Mouse (Mus musculus): ENCODE measurements at regions not wholly inside any gene's neighbourhood (a gene's known extent, or its start where the extent isn't known, plus 50 kb on each side); places are given as distances from the start of the nearest gene placed in this dataset.

- H3K4me2 ChIP-seq (replicated peaks; ENCODE audit: low read depth, low read length, severe bottlenecking), result no peak overlapping the region
- no peak for TF ChIP-seq POLR2A (IDR thresholded peaks at IDR 0.05; ENCODE audit: borderline replicate concordance, extremely low read depth, insufficient read depth, insufficient read length)
- no peak overlapping the region for H3K27ac ChIP-seq (replicated peaks; ENCODE audit: low read depth, low read length)
- no peaks in the 10 kb centered on the region for H3K36me3 ChIP-seq (ENCODE audit: control insufficient read depth, insufficient read depth, low read length)
- WGBS, result 90% methylated on average over 3 of the region's 3 CpGs
- H3K4me3 ChIP-seq (replicated peaks; ENCODE audit: low read length), result no peak overlapping the region
- no peaks in the 10 kb centered on the region for H3K27me3 ChIP-seq (ENCODE audit: control insufficient read depth, insufficient read depth, low read length)
- H3K4me1 ChIP-seq (ENCODE audit: control insufficient read depth, insufficient read depth, low read length), result peaks cover 6% of the 10 kb centered on the region; the same call in 1 of the 2 replicates
- DNase-seq (ENCODE audit: low spot score) (no peak), ATAC-seq (ENCODE audit: low FRiP score, low read depth) (no peak)
- no peak overlapping the region for H3K9ac ChIP-seq (ENCODE audit: low read depth, low read length, severe bottlenecking)
- H3K9me3 ChIP-seq (ENCODE audit: control insufficient read depth, low read length), result no peaks in the 10 kb centered on the region
Measured at GRCm38 (mm10) chr13:90526998-90527397, 378.2 kb downstream of the Atp6ap1l start.

GRCm38 (mm10) chr13:90525801-90526200 lies 379.4 kb downstream of the Atp6ap1l start:
- 65% methylated on average over 2 of the region's 2 CpGs for WGBS
- Histone ChIP-seq H3K27me3 (ENCODE audit: control insufficient read depth, insufficient read depth, low read length) (no peaks in the 10 kb centered on the region), H3K4me1 (ENCODE audit: control insufficient read depth, insufficient read depth, low read length) (peaks cover 18% of the 10 kb centered on the region), H3K9ac (ENCODE audit: low read depth, low read length, severe bottlenecking) (no peak overlapping the region), H3K4me3 (replicated peaks; ENCODE audit: low read length) (no peak overlapping the region), H3K36me3 (ENCODE audit: control insufficient read depth, insufficient read depth, low read length) (no peaks in the 10 kb centered on the region), H3K9me3 (ENCODE audit: control insufficient read depth, low read length) (no peaks in the 10 kb centered on the region), H3K4me2 (replicated peaks; ENCODE audit: low read depth, low read length, severe bottlenecking) (no peak overlapping the region), H3K27ac (replicated peaks; ENCODE audit: low read depth, low read length) (no peak overlapping the region)
- DNase-seq (ENCODE audit: low spot score) (no peak), ATAC-seq (ENCODE audit: low FRiP score, low read depth) (no peak)
- TF ChIP-seq POLR2A (IDR thresholded peaks at IDR 0.05; ENCODE audit: borderline replicate concordance, extremely low read depth, insufficient read depth, insufficient read length), result no peak

DNA sequence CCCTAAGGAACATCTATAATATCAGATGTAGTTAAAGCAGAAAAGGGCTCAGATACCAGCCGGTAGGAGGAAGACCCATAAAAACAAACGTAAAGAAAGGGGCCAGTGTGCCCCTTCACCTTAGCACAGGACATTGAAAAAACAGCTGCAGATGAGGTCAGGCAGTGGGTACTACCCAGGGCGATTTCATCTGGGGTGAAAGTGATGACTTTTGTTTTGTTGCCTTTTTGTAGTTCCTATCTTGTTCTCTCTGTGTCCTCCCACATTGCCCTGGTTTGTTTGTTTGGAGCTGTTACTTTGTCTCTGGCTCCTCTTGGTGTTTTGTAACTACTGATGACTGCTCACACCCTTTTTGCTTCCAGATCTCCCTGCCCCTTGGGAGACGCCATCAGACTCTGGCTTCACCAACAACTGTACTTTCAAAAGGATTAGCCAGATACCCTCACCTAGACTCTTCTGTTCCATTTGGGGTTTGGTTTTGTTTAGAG lies 383.4 kb downstream of the Atp6ap1l start:
- WGBS, result 31% methylated on average over 4 of the region's 4 CpGs
- Histone ChIP-seq H3K9me3 (ENCODE audit: control insufficient read depth, low read length) (no peaks in the 10 kb centered on the region), H3K4me1 (ENCODE audit: control insufficient read depth, insufficient read depth, low read length) (peaks cover 18% of the 10 kb centered on the region), H3K36me3 (ENCODE audit: control insufficient read depth, insufficient read depth, low read length) (no peaks in the 10 kb centered on the region), H3K27me3 (ENCODE audit: control insufficient read depth, insufficient read depth, low read length) (no peaks in the 10 kb centered on the region), H3K4me2 (replicated peaks; ENCODE audit: low read depth, low read length, severe bottlenecking) (no peak overlapping the region), H3K9ac (ENCODE audit: low read depth, low read length, severe bottlenecking) (no peak overlapping the region), H3K4me3 (replicated peaks; ENCODE audit: low read length) (no peak overlapping the region), H3K27ac (replicated peaks; ENCODE audit: low read depth, low read length) (no peak overlapping the region)
- peak; percentile 80 for ATAC-seq (ENCODE audit: low FRiP score, low read depth)
- no peak for DNase-seq (ENCODE audit: low spot score)
- TF ChIP-seq POLR2A (IDR thresholded peaks at IDR 0.05; ENCODE audit: borderline replicate concordance, extremely low read depth, insufficient read depth, insufficient read length), result no peak

- Histone ChIP-seq H3K4me1 (ENCODE audit: control insufficient read depth, insufficient read depth, low read length) (peaks cover 18% of the 10 kb centered on the region), H3K9me3 (ENCODE audit: control insufficient read depth, low read length) (no peaks in the 10 kb centered on the region), H3K4me2 (replicated peaks; ENCODE audit: low read depth, low read length, severe bottlenecking) (no peak overlapping the region), H3K27ac (replicated peaks; ENCODE audit: low read depth, low read length) (no peak overlapping the region), H3K9ac (ENCODE audit: low read depth, low read length, severe bottlenecking) (no peak overlapping the region), H3K4me3 (replicated peaks; ENCODE audit: low read length) (no peak overlapping the region), H3K27me3 (ENCODE audit: control insufficient read depth, insufficient read depth, low read length) (no peaks in the 10 kb centered on the region), H3K36me3 (ENCODE audit: control insufficient read depth, insufficient read depth, low read length) (no peaks in the 10 kb centered on the region)
- no peak for TF ChIP-seq POLR2A (IDR thresholded peaks at IDR 0.05; ENCODE audit: borderline replicate concordance, extremely low read depth, insufficient read depth, insufficient read length)
- WGBS, result 49% methylated on average over 4 of the region's 4 CpGs
- ATAC-seq (ENCODE audit: low FRiP score, low read depth) (peak; percentile 79; the same call in 1 of the 2 replicates), DNase-seq (ENCODE audit: low spot score) (peak; percentile 17)
Measured at GRCm38 (mm10) chr13:90520992-90521757, 384.0 kb downstream of the Atp6ap1l start.

DNA sequence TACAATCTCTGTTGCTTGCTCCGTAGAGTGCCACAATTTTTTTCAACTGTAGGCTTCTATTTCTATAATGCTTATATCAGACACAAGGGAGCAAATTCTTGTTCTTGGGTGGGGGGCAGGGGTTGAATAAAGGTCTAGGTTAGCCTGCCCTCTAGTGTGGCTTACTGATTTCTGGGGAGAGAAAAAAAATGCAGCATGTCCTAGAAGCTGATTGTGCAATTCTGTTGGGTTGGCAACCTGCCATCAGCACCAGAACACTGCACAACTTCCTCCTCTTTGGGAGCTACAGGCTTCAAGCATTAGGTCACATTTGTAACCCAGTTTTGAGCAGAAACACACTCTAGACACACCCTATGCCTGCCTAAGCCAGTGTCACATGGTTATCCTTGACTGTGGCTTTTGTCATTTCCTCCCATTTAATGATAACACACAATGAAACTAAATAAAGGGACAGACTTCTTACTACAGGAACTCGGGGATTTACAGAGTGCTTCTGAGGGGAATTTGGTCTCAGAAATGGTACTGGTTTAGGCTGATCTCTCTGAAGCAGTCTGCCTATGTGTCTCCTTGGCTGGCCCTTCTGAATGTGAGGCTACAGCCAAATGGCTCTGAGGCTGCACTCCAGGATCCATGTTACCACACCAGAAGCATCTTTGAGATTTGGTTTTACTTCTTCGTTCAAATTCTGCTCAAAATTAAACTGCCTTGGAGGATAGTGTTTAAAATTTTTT lies 389.2 kb downstream of the Atp6ap1l start:
- no peak overlapping the region for H3K4me2 ChIP-seq (replicated peaks; ENCODE audit: low read depth, low read length, severe bottlenecking)
- H3K4me3 ChIP-seq (replicated peaks; ENCODE audit: low read length), result no peak overlapping the region
- no peaks in the 10 kb centered on the region for H3K36me3 ChIP-seq (ENCODE audit: control insufficient read depth, insufficient read depth, low read length)
- no peak overlapping the region; the same call in 1 of the 2 replicates for H3K27ac ChIP-seq (replicated peaks; ENCODE audit: low read depth, low read length)
- peak; percentile 84 for ATAC-seq (ENCODE audit: low FRiP score, low read depth)
- DNase-seq (ENCODE audit: low spot score), result peak; percentile 88
- H3K9me3 ChIP-seq (ENCODE audit: control insufficient read depth, low read length), result no peaks in the 10 kb centered on the region
- no peak overlapping the region for H3K9ac ChIP-seq (ENCODE audit: low read depth, low read length, severe bottlenecking)
- H3K27me3 ChIP-seq (ENCODE audit: control insufficient read depth, insufficient read depth, low read length), result no peaks in the 10 kb centered on the region
- no peak for TF ChIP-seq POLR2A (IDR thresholded peaks at IDR 0.05; ENCODE audit: borderline replicate concordance, extremely low read depth, insufficient read depth, insufficient read length)
- 40% methylated on average over 3 of the region's 3 CpGs for WGBS
- H3K4me1 ChIP-seq (ENCODE audit: control insufficient read depth, insufficient read depth, low read length), result peaks cover 9% of the 10 kb centered on the region

Measured in limb, embryonic 14.5 days (tissue).